Mouse (Mus musculus): Measurements from ENCODE around the gene Rabep1.

The Rabep1 gene

DNA sequence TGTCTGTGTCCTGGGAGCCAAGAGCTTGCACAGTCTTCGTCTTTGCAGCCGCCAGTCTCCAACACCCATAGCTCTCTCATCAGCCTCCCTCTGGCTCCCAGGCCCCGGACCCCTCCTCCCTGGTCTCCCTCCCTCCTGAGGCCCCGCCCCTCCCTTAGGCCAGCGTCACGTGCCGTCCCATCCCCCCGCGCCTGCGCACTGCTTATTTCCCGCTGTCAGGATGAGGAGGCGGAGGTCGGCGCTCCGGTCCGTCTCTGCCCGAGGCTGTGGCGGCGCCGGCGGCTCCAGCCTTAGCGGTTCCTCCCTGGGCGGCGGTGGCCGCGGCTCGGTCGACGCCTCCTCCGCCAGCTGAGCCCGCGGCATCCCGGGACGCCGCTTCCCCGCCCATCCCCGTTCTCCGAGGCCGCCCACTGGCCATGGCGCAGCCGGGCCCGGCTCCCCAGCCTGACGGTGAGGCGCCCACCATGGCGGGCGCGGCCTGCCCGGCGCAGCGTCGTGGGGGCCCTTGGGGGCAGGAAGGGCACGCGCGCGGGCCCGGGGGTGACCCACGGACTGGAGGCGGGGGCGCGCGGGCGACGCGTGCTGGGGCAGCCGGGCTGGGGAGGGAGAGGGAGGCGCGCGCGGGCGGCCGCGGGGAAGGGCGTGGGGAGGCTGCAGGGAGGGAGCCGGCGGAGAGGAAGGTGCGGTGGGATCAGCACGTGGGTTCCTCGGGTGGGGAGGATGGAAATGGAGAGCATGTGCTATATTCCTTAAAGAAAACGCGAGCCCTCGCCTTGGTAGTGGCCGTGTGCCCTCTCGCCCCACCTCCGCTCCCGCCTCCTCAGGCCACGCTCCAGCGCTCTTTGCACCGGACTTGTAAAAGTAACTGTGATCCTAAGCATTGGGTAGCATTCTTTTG, at the start of gene Rabep1:
Gene Rabep1, plus strand, starts transcription at position 220 of the 898 bp plus-strand sequence.
- peak; percentile 87 for ATAC-seq (ENCODE audit: insufficient number of reproducible peaks, low FRiP score, low TSS enrichment)

DNA sequence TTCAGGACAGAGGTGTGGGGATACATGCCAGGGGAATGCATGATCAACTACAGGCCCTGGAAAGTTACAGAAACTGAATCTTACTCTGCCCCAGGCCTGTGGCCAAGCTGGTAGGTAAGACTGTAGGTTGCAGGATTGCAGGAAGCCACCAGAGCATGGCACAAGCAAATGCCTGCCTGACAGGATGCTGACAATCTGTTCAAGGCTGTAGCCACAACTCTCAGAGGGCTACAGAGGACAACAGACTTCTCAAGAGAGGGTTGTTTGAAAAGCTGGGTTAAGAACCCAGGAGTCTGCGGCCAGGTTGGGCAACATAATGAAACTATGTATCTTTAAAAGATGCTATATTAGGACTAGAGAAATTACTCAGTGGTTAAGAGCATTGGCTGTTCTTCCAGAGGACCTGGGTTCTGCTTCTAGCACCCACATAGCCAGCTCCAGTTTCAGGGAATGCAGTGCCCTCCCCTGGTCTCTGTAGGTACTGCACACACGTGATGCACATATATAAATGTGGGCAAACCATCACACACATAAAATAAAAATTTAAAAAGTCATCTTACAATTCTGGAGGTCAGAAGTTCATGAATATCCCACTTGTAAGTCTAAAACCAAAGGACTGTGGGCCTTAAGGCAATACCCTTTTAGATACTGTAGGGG, 42.2 kb upstream of the Rabep1 start:
- ATAC-seq (ENCODE audit: insufficient number of reproducible peaks, low FRiP score, low TSS enrichment), result no peak

DNA sequence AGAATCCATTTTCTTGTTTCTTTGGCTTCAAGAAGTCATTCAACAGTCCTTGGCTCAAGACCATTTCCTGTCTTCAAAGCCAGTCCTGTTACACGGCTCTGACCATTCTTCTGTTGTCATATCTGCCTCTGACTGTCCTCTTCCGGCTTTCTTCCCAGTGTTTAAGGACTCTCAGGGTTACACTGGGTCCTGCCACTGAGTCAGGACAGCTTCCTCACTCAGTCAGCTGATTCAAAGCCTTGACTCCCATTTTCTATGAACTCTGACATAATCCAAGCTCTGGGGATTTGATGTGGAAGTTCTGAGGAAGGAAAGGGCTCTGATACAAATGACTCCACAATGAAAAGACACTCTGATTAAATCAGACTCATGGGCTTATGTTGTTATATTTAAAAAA, 41.7 kb upstream of the Rabep1 start:
- ATAC-seq (ENCODE audit: insufficient number of reproducible peaks, low FRiP score, low TSS enrichment), result no peak

DNA sequence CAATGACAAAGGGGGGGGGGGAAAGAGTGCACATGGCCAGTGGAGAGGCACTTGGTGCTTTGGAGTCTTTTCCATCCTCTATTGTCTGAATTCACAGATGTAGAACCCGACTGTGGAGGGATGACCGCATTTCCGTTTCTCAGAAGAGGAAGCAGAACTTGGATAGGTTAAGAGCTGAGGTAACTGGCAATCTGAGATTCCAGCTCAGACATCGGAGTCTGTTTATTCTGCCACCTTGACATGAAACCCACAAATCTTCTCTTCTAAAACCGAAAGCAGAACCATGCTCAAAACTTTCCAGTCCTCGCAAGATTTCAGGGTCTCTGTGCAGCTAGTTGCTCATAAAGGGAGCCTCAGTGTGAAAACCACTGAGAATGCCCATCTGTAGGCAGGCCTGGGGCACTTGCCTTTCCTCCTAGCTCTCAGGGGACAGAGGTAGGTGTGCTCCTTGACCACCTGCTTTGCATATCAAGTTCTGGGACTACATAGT, 40.8 kb upstream of the Rabep1 start:
- no peak for ATAC-seq (ENCODE audit: insufficient number of reproducible peaks, low FRiP score, low TSS enrichment)

DNA sequence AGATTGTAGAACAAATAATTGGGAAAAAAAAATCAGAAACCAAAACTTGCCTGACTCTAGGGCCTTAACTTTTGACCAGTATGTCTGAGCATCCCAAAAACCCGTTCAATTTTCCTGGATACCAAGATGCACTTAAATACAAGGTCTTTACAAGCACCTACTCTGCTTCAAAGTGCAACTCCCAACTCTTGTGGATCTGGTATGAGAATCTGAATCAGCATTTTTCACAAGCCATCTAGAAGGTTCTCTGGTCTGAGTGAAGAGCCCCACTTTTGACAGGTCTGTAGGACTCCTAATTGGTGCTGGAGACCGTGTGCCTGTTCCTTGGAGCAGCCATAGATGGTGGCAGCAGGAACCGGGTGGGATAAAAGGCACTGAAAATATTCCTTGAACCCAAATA, 40.2 kb upstream of the Rabep1 start:
- no peak for ATAC-seq (ENCODE audit: insufficient number of reproducible peaks, low FRiP score, low TSS enrichment)

DNA sequence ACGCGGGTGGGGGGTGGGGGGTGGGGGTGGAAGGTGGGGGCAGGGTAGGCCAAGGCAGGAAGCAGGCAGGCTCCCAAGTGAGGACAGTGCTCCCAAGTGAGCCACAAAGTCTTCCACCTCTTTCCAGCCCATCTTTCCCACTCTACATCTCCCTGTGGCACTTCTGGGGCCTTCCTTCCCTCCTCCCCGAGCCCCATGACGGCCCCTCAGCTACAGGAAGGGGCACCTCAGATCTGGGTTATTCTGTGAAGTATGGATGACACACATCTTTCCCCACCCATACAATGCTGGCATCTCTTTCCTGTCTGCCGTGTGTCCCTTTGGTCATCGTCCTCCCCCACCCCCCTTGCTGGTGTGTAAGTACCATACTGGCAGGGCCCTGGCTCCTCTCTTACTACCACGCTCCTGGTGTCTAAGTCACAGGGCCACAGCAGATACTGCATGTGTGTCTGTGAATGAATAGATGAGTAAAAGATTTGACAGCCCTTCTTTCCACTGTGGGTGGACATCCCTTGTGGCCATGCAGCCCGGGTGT, 38.9 kb upstream of the Rabep1 start:
- no peak for ATAC-seq (ENCODE audit: insufficient number of reproducible peaks, low FRiP score, low TSS enrichment)

DNA sequence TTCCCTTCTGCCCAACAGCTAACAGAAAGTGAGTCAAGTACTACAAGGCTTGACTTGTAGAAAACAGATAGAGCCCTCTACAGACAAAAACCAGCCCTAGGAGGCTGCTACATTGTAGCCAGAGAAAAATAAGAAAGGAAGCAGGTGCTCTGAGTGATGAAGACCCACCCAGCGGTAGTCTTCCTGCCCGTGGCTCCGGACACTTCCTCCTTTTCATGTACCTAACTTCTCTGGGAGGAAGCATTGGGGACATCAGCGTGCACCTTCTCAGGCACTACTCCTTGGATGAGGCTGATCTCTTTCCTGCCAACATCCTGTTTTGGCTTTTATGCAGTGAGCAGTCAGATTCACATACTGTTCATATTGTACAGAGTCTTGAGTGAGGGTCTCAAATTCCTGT, 37.9 kb upstream of the Rabep1 start:
- ATAC-seq (ENCODE audit: insufficient number of reproducible peaks, low FRiP score, low TSS enrichment), result no peak

DNA sequence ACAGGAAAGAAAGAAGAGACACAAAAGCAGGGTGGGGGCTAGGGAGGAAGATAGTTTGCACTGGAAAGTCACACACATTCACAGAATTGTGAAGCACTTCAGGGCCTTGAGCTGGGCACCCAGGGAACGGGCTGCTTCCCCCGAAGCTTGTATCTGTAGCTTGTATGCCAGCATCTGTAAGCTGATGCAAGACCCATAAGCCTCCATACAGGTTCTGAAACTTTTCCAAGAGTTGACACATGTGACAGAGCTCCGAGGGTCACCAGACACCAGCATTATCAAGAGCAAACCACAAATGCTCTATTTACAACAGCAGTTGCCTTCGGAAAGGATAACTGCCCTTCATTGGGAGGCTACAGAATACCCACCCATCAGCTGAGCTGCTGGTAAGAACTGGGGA, 36.9 kb upstream of the Rabep1 start:
- no peak for ATAC-seq (ENCODE audit: insufficient number of reproducible peaks, low FRiP score, low TSS enrichment)

GRCm38 (mm10) chr11:70808101-70808500, 36.5 kb upstream of the Rabep1 start:
- no peak for ATAC-seq (ENCODE audit: insufficient number of reproducible peaks, low FRiP score, low TSS enrichment)

DNA sequence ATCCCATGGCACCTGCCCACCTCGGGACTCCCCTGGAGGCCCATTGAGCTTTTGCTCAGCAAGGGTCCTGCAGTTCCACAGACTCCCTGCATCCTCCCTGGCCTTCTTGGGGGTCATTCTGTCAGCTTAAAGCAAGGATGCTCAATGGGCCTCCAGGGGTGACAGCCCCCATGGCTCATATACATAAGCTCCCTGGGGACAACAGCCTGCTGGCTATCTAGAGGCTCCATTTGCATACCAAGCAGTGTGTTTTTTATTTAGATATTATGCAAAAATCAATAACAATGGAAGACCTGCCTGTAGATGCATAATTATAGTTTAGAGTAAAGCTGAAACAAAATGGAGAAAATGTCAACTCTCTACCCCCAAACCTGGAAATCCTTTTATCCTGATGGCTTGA, 35.6 kb upstream of the Rabep1 start:
- ATAC-seq (ENCODE audit: insufficient number of reproducible peaks, low FRiP score, low TSS enrichment), result no peak

- no peak for ATAC-seq (ENCODE audit: insufficient number of reproducible peaks, low FRiP score, low TSS enrichment)
Measured at GRCm38 (mm10) chr11:70811041-70811440, 33.5 kb upstream of the Rabep1 start.

GRCm38 (mm10) chr11:70811471-70812240, 32.9 kb upstream of the Rabep1 start:
- no peak for ATAC-seq (ENCODE audit: insufficient number of reproducible peaks, low FRiP score, low TSS enrichment)

- no peak for ATAC-seq (ENCODE audit: insufficient number of reproducible peaks, low FRiP score, low TSS enrichment)
Measured at GRCm38 (mm10) chr11:70812365-70812764, 32.2 kb upstream of the Rabep1 start, which contains the start of gene Scimp. TSS of gene Scimp (minus strand) at chr11:70812586.

DNA sequence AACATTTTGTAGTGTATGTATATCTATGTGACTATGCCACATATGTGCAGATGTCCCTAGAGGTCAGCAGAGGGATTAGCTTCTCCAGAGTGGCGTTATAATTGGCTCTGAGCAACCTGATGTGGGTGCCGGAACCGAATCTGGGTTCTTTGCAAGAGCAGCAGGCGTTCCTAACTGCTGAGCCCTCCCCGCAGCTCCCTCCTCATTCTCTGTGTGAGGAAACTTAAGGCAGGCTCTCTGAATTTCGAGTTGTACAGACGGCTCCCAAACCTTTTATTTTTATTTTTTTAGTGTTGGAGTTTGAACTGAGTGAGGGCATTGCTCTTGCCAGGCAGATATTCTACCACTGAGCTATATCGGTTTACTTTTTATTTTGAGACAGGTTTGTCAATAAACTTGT, 29.5 kb upstream of the Rabep1 start:
- ATAC-seq (ENCODE audit: insufficient number of reproducible peaks, low FRiP score, low TSS enrichment), result no peak

GRCm38 (mm10) chr11:70815498-70816078, 29.0 kb upstream of the Rabep1 start:
- ATAC-seq (ENCODE audit: insufficient number of reproducible peaks, low FRiP score, low TSS enrichment), result no peak; the same call in 1 of the 2 replicates

GRCm38 (mm10) chr11:70816770-70817169, 27.8 kb upstream of the Rabep1 start:
- no peak for ATAC-seq (ENCODE audit: insufficient number of reproducible peaks, low FRiP score, low TSS enrichment)

DNA sequence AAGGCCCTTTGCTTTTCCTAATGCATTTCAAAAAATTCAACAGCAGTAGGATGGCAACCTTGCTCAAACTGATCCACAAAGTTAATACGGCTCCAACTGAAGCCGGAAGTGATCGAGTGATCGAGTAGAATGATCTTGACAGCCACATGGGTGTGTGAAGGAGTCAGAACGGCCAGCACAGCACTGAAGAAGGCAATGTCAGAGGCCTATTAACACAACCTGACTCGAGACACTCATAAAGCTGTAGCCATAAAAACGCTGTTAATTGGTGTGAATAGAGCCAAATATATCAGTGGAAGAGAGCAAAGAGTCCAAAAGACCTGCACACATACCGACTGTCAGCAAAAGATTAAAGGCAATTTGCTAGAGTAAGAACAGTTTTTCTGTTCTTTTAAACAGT, 24.5 kb upstream of the Rabep1 start:
- no peak for ATAC-seq (ENCODE audit: insufficient number of reproducible peaks, low FRiP score, low TSS enrichment)

DNA sequence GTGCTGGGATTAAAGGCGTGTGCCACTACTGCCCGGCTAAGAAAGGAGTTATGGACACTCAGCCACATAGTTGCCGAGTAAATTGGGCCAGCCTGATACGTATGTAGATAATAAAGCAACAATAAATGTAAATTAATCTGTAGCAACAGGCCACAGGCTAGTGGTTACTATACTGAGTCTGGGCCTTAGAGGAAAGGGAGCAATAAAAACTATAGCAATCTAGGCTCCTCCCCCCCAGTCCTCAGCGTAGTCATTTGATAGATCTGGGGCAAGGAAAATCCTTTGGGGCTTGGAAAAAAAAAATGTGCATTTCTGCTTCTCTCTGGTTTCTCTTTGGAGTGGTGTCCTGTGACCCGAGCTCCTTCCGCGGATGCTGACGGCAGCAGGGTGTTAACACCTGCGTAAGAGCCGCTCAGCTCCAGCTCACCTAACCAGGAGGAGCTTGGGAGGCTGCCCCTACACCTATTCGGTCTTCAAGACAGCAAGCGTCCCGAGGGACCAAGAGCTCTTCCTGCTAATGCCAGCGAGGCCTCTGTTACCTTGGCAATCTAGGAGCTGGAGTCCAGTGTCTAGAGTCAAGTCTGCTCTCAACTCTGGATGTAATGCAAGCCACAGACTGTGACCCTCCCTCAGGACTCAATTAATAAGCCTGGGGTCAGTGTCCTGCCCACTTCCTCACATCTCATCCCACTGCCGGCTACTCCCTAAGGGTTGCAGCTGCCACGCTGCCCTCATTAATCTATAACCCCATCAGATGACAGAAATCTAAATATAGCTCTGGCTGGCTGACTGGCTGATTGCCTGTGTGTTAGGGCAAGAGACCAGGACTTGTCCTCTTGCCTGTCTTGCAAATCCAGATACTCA, 22.6 kb upstream of the Rabep1 start:
- ATAC-seq (ENCODE audit: insufficient number of reproducible peaks, low FRiP score, low TSS enrichment), result no peak

DNA sequence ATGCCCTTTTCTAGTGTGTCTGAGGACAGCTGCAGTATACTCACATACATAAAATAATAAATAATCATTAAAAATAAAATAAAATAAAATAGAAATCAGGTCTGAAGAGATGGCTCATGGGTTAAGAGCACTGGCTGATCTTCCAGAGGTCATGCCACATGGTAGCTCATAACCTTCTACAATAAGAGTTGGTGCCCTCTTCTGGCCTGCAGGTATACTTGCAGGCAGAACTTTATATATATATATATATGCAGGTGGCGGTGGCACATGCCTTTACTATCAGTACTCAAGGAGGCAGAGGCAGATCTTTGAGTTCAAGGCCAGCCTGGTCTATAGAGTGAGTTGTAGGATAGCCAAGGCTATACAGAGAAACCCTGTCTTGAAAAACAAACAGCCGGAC, 18.4 kb upstream of the Rabep1 start:
- ATAC-seq (ENCODE audit: insufficient number of reproducible peaks, low FRiP score, low TSS enrichment), result no peak

Measured in cerebellum, adult (tissue).